Mouse (Mus musculus): ENCODE measurements at regions not wholly inside any gene's neighbourhood (a gene's known extent, or its start where the extent isn't known, plus 50 kb on each side); places are given as distances from the start of the nearest gene placed in this dataset.

GRCm38 (mm10) chr13:84345791-84346511, 123.9 kb downstream of the Tmem161b start:
- in situ Hi-C loops (cut with MboI, MseI), result loop anchor here (5.0 kb wide), 1 partner anchor 629 kb away; no protein-coding TSS in a partner anchor

DNA sequence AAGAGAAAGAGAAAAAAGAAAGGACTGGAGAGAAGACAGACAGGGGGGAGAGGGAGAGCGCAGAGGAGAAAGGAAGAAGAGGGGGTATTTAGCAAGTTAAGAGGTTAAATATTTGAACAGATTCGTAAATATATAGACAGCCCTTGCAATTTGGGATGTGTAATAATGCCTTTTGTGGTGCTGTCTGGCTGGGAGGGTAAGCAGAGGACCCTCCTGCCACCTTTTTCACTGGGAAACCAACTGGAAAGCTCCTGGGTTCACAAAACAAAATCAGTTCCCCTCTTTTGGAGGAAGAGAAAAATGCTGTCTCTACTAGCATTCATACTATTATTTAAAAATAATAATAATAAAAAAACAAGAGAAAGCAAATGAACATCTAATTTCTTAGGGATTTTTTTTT, 124.5 kb downstream of the Tmem161b start:
- in situ Hi-C loops (cut with MboI, MseI), result loop anchor here (5.0 kb wide), 1 partner anchor 629 kb away; no protein-coding TSS in a partner anchor

DNA sequence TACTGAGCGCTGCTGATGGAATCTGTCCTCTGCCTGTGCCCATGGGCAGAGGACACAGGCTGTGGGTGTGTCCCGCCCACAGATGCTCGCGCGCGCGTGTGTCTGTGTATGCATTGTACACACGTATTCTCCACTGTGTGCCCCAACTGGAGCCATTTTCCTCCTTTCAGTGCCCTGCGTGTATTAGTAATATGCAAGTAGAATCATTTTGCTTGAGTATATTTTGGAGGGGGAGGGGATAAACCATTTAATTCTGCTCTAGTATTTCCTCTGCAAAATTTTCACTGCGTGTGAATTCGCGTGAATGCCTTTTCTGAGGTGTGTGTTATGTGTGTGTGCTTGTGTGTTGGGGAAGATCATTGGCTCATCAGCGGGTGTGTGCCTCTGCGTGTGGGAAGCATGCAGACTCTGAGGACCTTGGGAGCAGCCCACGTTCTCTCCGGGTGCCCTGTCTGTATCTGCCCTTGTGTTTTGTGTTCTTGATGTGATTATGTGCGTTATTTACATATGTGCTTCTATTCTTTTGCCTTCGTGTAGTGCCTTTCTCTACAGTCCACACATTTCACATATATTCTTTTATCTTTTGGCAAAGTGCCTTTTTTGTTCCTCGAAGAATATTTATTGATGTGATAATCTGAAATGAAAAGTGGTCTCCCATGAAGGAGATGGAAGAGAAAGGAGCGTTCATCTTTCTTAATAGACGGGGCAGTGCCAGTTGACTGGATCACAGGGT, 125.3 kb downstream of the Tmem161b start:
- in situ Hi-C loops (cut with MboI, MseI), result loop anchor here (5.0 kb wide), 1 partner anchor 630 kb away; no protein-coding TSS in a partner anchor

DNA sequence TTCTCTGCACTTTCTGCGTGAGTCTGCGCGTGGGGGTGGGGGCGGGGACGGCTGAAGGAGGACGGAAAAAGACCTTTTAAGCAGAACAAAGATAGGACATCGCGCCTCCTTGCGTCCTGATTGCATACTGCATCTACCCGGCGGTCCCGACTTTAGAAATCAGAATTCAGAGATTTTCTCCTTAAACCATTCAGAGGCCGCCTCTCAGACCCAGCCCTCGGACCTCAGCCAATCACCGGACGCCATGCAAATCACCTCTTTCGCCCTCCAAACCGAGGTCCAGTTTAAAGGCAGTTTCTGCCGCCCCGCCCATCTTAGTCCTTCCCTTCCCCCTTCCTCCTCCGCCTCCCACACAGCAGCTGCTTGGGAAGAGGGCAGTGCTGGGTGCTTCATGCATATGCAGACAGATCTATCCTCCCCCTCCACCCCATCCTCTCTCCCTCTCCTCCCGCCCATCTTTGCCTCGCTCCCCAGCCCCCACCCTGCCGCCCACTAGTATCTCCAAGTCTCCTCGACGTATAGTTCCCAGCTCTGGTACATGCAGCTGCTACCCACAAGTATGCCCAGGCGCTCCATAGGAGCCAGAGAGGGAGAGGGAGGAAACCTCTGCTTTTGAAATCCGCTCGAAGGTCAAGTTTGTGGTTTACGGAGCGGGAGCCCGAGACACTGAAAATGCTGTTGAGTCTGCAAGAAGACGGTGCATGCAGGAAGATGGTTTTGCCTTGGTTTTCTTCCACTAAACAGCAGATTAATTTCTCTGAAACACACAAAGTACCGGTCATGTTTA, 126.0 kb downstream of the Tmem161b start:
- in situ Hi-C loops (cut with MboI, MseI), result loop anchor here (5.0 kb wide), 1 partner anchor 631 kb away; no protein-coding TSS in a partner anchor

GRCm38 (mm10) chr13:84348701-84348975, 126.5 kb downstream of the Tmem161b start:
- in situ Hi-C loops (cut with MboI, MseI), result loop anchor here (5.0 kb wide), 1 partner anchor 631 kb away; no protein-coding TSS in a partner anchor

DNA sequence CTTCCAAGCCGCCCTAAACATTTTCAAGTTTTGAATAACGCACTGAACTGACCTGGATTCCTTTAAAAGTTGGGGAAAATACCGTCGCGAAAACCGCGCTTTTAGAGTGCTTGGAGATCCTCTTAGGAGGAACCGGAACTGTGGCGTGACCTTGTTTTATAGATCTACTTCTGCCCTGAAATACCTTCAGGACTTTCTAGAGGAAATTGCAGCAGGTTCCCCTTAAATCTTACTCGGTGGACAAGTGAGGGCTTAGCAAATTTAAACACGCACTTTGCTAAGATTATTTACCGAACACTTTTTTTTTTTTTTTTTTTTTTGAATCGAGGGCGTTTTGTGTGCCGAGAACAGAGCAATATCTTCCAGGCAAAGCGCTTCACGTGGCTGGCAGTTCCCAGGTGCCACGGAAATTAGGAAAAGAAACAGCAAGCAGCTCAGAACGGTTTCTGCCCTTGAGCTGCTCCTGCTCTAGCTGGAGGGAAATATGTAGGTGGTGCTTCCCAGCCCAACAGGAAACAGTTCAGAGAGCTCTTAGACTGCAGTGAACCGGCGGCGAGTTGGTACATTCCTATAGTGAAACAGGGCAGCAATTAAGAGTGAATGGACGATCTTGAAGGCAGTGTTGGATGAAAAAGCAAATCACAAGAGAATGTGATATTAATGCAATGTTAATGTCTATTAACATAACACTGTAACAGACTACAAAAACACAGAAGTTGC, 127.1 kb downstream of the Tmem161b start:
- in situ Hi-C loops (cut with MboI, MseI), result loop anchor here (5.0 kb wide), 1 partner anchor 632 kb away; no protein-coding TSS in a partner anchor

GRCm38 (mm10) chr13:84349721-84350040, 127.6 kb downstream of the Tmem161b start:
- in situ Hi-C loops (cut with MboI, MseI), result loop anchor here (5.0 kb wide), 1 partner anchor 632 kb away; no protein-coding TSS in a partner anchor

GRCm38 (mm10) chr13:84350791-84351190, 128.7 kb downstream of the Tmem161b start:
- in situ Hi-C loops (cut with MboI, MseI), result no loop called here

DNA sequence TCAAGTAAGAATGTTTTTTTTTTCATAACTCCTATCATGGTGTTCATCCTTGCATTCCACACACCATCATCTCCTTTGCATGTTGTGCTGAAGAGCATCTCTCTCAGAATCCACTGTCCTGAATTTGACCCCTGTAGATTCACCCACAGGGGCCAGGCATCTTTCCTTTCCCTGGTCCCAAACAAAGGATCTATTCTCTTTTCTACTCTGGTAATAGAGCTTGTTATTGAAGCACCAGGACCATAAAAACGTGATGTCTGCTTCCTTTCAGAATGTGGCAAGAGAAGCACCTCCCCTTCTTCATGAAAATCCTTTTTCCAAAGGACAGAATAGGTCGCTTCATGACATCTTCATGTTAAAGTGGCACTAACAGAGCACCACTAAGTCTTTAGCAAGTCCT, 134.4 kb downstream of the Tmem161b start:
- in situ Hi-C loops (cut with MboI, MseI), result no loop called here

DNA sequence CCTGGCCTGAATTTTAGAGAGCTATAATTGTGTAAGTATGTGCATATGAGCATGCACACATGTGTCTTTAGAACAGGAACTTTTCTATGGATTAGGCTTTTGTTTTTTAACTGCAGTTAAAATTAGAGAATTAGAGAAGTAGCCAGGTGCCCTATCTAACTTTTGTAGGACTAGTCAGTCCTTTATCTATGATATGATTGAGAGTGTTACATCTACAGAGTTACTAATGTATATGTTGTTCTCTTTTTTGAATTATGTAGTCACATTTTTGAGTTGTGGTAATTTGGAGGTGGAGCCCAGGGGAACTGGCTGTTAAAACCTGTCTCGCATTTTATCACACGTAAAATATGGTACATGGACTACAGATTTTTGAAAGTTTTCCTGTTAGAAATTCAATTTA, 138.4 kb downstream of the Tmem161b start:
- in situ Hi-C loops (cut with MboI, MseI), result no loop called here

GRCm38 (mm10) chr13:84364069-84364468, 142.0 kb downstream of the Tmem161b start:
- in situ Hi-C loops (cut with MboI, MseI), result no loop called here

- in situ Hi-C loops (cut with MboI, MseI), result no loop called here
Observed at GRCm38 (mm10) chr13:84365503-84365902, 143.4 kb downstream of the Tmem161b start.

DNA sequence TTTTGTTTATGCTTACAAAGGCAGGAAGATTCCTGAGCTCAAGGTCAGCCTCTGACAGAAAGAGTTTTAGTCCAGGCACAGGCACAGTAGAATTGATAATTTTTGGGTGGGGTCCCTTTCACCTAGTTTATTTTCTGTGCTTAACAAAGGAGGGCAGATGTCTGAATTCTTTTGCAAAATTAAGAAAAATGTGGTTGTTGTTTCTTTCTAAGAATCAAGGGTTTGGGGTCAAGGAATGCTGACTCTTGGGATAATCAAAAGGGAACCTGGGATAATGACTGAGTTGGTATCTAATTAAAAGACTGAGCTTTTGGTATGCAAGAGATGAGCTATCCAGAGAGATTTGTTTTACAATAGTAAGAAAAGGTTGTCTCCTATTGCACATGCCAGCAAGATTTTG, 143.9 kb downstream of the Tmem161b start:
- in situ Hi-C loops (cut with MboI, MseI), result no loop called here

DNA sequence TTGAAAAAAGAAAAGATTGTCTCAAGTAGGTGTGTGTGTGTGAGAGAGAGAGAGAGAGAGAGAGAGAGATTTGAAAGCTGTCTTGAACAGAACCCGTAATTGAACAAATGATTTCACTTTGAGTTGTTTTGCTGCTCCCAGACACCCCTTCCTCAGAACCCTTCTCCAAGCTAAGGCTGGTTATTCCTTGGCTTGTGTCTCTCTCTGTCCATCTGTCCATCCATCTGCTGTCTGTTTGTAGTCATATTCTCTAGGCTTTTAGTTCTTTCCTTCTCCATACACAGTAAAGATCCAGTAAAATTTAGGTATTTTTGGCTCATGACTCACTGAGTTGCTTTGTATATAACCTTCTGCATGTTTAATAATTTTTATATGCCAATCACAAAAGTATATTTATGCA, 144.7 kb downstream of the Tmem161b start:
- in situ Hi-C loops (cut with MboI, MseI), result no loop called here

DNA sequence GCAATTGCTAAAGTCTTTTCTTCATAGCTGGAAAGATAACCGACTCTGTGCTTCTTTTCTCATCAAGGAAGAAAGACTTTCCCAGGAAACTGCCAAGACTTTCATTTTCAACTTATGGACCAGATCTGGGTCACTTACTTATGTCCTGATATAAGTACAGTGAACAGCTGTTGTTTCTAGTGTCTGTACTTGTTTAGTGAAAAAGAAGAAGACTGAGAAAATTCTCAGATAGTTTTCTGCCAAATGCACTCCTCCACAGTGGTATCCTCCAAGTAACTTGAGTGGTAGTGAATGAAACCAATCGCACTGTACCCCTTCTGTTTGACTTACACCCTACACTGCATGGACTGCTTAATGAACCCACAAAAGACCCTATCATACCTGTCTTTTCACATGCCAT, 146.1 kb downstream of the Tmem161b start:
- in situ Hi-C loops (cut with MboI, MseI), result no loop called here

DNA sequence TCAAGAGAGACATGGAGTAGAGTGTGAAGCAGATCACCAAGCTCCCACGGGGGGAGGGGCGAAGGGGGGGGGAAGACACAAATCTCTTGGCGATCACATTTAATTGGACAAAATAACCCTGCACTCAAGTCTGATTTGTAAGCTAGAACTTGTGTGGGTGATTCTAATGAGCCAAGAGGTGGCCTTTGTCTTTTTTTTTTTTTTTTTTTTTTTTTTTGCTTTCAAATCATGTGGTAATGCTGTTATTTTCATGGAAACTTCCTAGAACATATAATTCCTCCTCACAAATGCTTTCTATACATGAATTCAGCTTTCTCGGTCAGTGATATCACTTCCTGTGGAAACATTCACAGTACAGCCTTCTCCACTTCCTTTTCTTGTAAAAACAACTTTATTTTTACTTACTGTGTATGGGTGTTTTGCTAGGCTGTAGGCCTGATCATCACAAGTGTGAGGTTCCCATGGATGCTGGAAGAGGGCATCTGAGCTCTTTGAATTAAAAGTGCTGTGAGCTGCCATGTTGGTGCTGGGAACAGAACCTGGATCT, 152.7 kb downstream of the Tmem161b start:
- in situ Hi-C loops (cut with MboI, MseI), result no loop called here

- in situ Hi-C loops (cut with MboI, MseI), result no loop called here
Observed at GRCm38 (mm10) chr13:84375941-84376340, 153.8 kb downstream of the Tmem161b start.

- in situ Hi-C loops (cut with MboI, MseI), result no loop called here
Observed at GRCm38 (mm10) chr13:84378553-84379332, 156.6 kb downstream of the Tmem161b start.

- in situ Hi-C loops (cut with MboI, MseI), result no loop called here
Observed at GRCm38 (mm10) chr13:84391554-84391953, 169.5 kb downstream of the Tmem161b start.

Data from T-helper 1 cell (primary cell).